Mouse (Mus musculus): ENCODE data around the gene Cebpe. TPM values are rescaled to one million over a fixed set of nuclear protein-coding genes. Genes with fewer than 3 reads are reported as not detected.

Cebpe gene
- 0.32 and 0.94 TPM in 2 replicates for polyA plus RNA-seq (2012; rRNA removed)

GRCm38 (mm10) chr14:54712074-54712473 lies at the start of gene Cebpe:
Gene Cebpe (minus strand): TSS chr14:54712174.

GRCm38 (mm10) chr14:54698733-54699132 lies 13.2 kb downstream of the Cebpe start, which contains the start of gene Gm29776:
Gene Gm29776 (minus strand): TSS chr14:54698833.

GRCm38 (mm10) chr14:54686522-54687143 lies 25.3 kb downstream of the Cebpe start, which contains the start of gene Acin1:
Gene Acin1 (minus strand): TSS chr14:54686931.

GRCm38 (mm10) chr14:54686063-54686521 lies 25.9 kb downstream of the Cebpe start, which contains the start of gene 1700123O20Rik:
Gene 1700123O20Rik (plus strand): TSS chr14:54686216.

Other genes with a start within 250 kb of the Cebpe start
- 344 and 402 TPM in 2 replicates for gene Lrp10, start 248.0 kb downstream of the Cebpe start, polyA plus RNA-seq (2012; rRNA removed)
- 1.7 and 2.3 TPM in 2 replicates for gene Rem2, start 236.1 kb downstream of the Cebpe start, polyA plus RNA-seq (2012; rRNA removed)
- 17.0 and 41.7 TPM in 2 replicates for gene Prmt5, start 194.6 kb downstream of the Cebpe start, polyA plus RNA-seq (2012; rRNA removed)
- 10.7 and 13.6 TPM in 2 replicates for gene Haus4, start 157.6 kb downstream of the Cebpe start, polyA plus RNA-seq (2012; rRNA removed)
- 5.9 and 6.3 TPM in 2 replicates for gene Ajuba, start 134.6 kb downstream of the Cebpe start, polyA plus RNA-seq (2012; rRNA removed)
- 7.2 and 8.1 TPM in 2 replicates for gene 4931414P19Rik, start 106.2 kb downstream of the Cebpe start, polyA plus RNA-seq (2012; rRNA removed)
- gene Psmb5, start 94.2 kb downstream of the Cebpe start, polyA plus RNA-seq (2012; rRNA removed) = 180 and 204 TPM in 2 replicates
- gene Psmb11, start 90.7 kb downstream of the Cebpe start, polyA plus RNA-seq (2012; rRNA removed) = not detected in 2 replicates
- gene Gm17606, start 71.2 kb downstream of the Cebpe start, polyA plus RNA-seq (2012; rRNA removed) = not detected in 2 replicates
- 6.4 and 7.6 TPM in 2 replicates for gene Cdh24, start 70.8 kb downstream of the Cebpe start, polyA plus RNA-seq (2012; rRNA removed)
- gene 1700123O20Rik, start 26.0 kb downstream of the Cebpe start, polyA plus RNA-seq (2012; rRNA removed) = 35.0 and 51.2 TPM in 2 replicates
- gene Acin1, start 25.2 kb downstream of the Cebpe start, polyA plus RNA-seq (2012; rRNA removed) = 88.5 and 92.0 TPM in 2 replicates
- gene Gm29776, start 13.3 kb downstream of the Cebpe start, polyA plus RNA-seq (2012; rRNA removed) = 0.06 TPM in 1 of 2 replicates, not detected in the other
- gene Slc7a8, start 69.8 kb upstream of the Cebpe start, polyA plus RNA-seq (2012; rRNA removed) = 7.8 and 8.6 TPM in 2 replicates
- not detected in 2 replicates for gene Rnf212b, start 102.0 kb upstream of the Cebpe start, polyA plus RNA-seq (2012; rRNA removed)
- gene Homez, start 158.8 kb upstream of the Cebpe start, polyA plus RNA-seq (2012; rRNA removed) = 2.2 and 4.0 TPM in 2 replicates
- gene Ppp1r3e, start 165.4 kb upstream of the Cebpe start, polyA plus RNA-seq (2012; rRNA removed) = 19.1 and 22.7 TPM in 2 replicates
- 57.4 and 72.3 TPM in 2 replicates for gene Bcl2l2, start 171.2 kb upstream of the Cebpe start, polyA plus RNA-seq (2012; rRNA removed)
- gene Gm20521, start 171.3 kb upstream of the Cebpe start, polyA plus RNA-seq (2012; rRNA removed) = 10.2 and 19.3 TPM in 2 replicates
- gene Pabpn1, start 180.3 kb upstream of the Cebpe start, polyA plus RNA-seq (2012; rRNA removed) = 56.7 and 65.4 TPM in 2 replicates
- 30.7 and 38.2 TPM in 2 replicates for gene Slc22a17, start 201.0 kb upstream of the Cebpe start, polyA plus RNA-seq (2012; rRNA removed)
- 13.0 and 13.8 TPM in 2 replicates for gene Efs, start 214.0 kb upstream of the Cebpe start, polyA plus RNA-seq (2012; rRNA removed)
- gene Il25, start 220.5 kb upstream of the Cebpe start, polyA plus RNA-seq (2012; rRNA removed) = 0.67 and 0.92 TPM in 2 replicates
- 2.8 and 3.5 TPM in 2 replicates for gene Cmtm5, start 224.1 kb upstream of the Cebpe start, polyA plus RNA-seq (2012; rRNA removed)